Mouse (Mus musculus) hindbrain, embryonic 15.5 days (tissue): ENCODE data around the gene Mag. TPM values are rescaled to one million over a fixed set of nuclear protein-coding genes. Genes with fewer than 3 reads are reported as not detected.

Experiments used
- ATAC-seq: fragments of 200-750 bp; cut with Nextera tagmentation; 2 replicates; pipeline ENCODE4 v1.8.0; 2017; ENCODE audit warnings: low read depth, moderate number of reproducible peaks, moderate TSS enrichment; ENCODE audit not compliant: low FRiP score
- H3K27ac ChIP-seq: fragments of 300-500 bp; sonication (generic); replicated peaks from 2 replicates; pipeline ENCODE4 v1.5.1; 2015; ENCODE audit warnings: mild to moderate bottlenecking, inconsistent platforms
- H3K27me3 ChIP-seq: fragments of 300-500 bp; sonication (generic); 2 replicates; pipeline ENCODE4 v1.6.1; 2015; ENCODE audit warnings: control low read depth, inconsistent platforms
- H3K36me3 ChIP-seq: fragments of 300-500 bp; sonication (generic); 2 replicates; pipeline ENCODE4 v1.6.1; 2015; ENCODE audit warnings: control low read depth, inconsistent platforms
- H3K4me1 ChIP-seq: fragments of 300-500 bp; sonication (generic); replicated peaks from 2 replicates; pipeline ENCODE4 v1.6.1; 2015; ENCODE audit warnings: control low read depth, inconsistent platforms
- H3K4me2 ChIP-seq: fragments of 300-500 bp; sonication (generic); 2 replicates; pipeline ENCODE4 v1.6.1; 2015; ENCODE audit warnings: moderate library complexity, mild to moderate bottlenecking, inconsistent platforms
- H3K4me3 ChIP-seq: fragments of 300-500 bp; sonication (generic); 2 replicates; pipeline ENCODE4 v1.5.1; 2015; ENCODE audit warnings: mild to moderate bottlenecking, inconsistent platforms
- H3K9ac ChIP-seq: fragments of 300-500 bp; sonication (generic); 2 replicates; pipeline ENCODE4 v1.6.1; 2015; ENCODE audit warnings: inconsistent platforms
- H3K9me3 ChIP-seq: fragments of 300-500 bp; sonication (generic); 2 replicates; pipeline ENCODE4 v1.6.1; 2016; ENCODE audit warnings: control low read depth, inconsistent platforms
- WGBS: fragments of 180-500 bp; shearing (Covaris S2); methylation state at CpG from one replicate; pipeline ENCODE4 v1.1.7; 2015; 5-methylcytosine and 5-hydroxymethylcytosine counted together
- polyA plus RNA-seq: library from polyadenylated mRNA; unstranded; fragments of >200 nt; fragmentation: Nextera tagmentation; extraction: Ambion mirVana; gene quantifications from 2 replicates; pipeline ENCODE4 v1.2.1, GENCODE M21; 2015

The Mag gene
- polyA plus RNA-seq, 1 experiment from 2014 or later = 4.1 TPM

DNA sequence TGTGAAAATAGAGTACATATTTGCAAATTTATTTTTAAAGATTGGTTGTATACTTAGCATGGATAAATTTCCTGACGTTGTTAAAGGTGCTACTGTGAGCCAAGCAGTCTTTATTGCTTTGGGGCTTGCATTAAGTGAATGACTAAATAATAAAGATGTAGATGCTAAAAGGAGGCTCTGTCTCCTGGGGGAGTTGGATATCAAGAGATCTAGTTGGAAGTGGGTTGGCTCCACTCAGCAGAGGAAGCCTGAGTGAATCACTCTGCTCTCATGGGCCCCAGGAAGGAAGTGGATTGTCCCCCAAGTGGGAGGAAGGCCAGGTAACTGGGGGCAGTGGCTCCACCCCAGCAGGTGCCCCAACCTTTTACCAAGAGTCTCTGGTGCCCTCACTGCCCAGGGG lies 56.9 kb downstream of the Mag start:
- Histone ChIP-seq H3K4me3 (no peak overlapping the region), H3K36me3 (no peaks in the 10 kb centered on the region), H3K27me3 (no peaks in the 10 kb centered on the region), H3K4me1 (no peaks in the 10 kb centered on the region), H3K9me3 (no peaks in the 10 kb centered on the region), H3K9ac (no peak overlapping the region), H3K27ac (no peak overlapping the region), H3K4me2 (no peak overlapping the region)
- WGBS = 74% methylated on average over 1 of the region's 1 CpGs
- no peak for ATAC-seq

DNA sequence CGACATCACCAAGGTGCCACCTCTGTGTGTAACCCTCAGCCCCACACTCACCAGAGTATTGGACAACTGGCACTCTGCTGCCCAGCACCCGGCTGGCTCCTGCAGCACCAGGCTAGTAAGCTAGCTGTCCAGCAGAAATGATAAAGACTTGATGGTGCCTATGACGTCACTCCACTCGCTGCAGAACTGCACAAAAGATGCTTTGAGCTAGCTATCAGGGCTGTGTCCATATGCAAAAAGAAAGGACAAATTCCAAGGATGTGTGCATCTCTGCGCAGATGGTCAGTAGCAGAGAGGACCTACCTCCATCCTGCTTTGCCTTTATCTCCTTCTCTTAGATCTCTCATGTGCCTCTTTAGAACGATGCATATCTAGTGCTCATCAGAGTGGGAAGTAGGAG lies 58.6 kb downstream of the Mag start, which contains the start of gene Ffar3:
TSS of gene Ffar3 (minus strand) at position 101 of the 400 bp plus-strand sequence.
- no peaks in the 10 kb centered on the region for H3K27me3 ChIP-seq
- no peak within 1 kb of the TSS for H3K4me2 ChIP-seq
- ATAC-seq = no peak
- WGBS = 82% methylated on average over 6 of the region's 6 CpGs
- H3K9me3 ChIP-seq = no peaks in the 10 kb centered on the region
- no peak within 1 kb of the TSS for H3K27ac ChIP-seq
- H3K36me3 ChIP-seq = no peaks in the 10 kb centered on the region
- no peak within 1 kb of the TSS for H3K4me3 ChIP-seq
- H3K4me1 ChIP-seq = no peaks in the 10 kb centered on the region
- no peak within 1 kb of the TSS for H3K9ac ChIP-seq

DNA sequence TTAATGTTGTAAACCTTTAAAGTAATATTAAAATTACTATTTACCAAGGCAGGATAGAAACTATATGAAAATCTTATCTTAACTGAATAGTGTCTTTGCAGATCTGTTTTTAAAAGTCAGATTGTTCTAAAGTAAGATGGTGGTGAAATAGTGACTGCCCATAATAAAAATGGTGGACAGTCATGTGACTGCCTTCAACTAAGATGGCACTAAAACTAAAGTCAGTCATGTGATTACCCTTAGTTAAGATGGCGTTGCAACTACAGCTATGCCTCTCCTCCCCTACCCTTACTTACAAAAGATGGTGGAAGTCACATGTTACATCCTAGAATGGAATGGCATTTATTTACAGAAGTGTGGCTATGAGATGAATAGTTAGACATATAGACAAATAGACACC lies 63.3 kb downstream of the Mag start:
- Histone ChIP-seq H3K4me1 (no peaks in the 10 kb centered on the region), H3K27ac (no peak overlapping the region), H3K36me3 (no peaks in the 10 kb centered on the region), H3K4me3 (no peak overlapping the region), H3K9ac (no peak overlapping the region), H3K9me3 (no peaks in the 10 kb centered on the region), H3K27me3 (no peaks in the 10 kb centered on the region), H3K4me2 (no peak overlapping the region)
- 84% methylated on average over 1 of the region's 1 CpGs for WGBS
- ATAC-seq = no peak

Other genes starting within 250 kb of the Mag start
- 25.9 and 29.9 TPM in 2 replicates for gene Haus5, start 249.9 kb downstream of the Mag start, polyA plus RNA-seq
- not detected in 2 replicates for gene Pmis2, start 243.3 kb downstream of the Mag start, polyA plus RNA-seq
- gene 2200002J24Rik, start 215.9 kb downstream of the Mag start, polyA plus RNA-seq = not detected in 2 replicates
- gene Atp4a, start 202.7 kb downstream of the Mag start, polyA plus RNA-seq = 3.1 and 3.3 TPM in 2 replicates
- gene Tmem147, start 185.3 kb downstream of the Mag start, polyA plus RNA-seq = 273 and 284 TPM in 2 replicates
- 0.79 and 1.4 TPM in 2 replicates for gene Gapdhs, start 171.2 kb downstream of the Mag start, polyA plus RNA-seq
- 2.2 TPM in 2 replicates for gene Sbsn, start 163.4 kb downstream of the Mag start, polyA plus RNA-seq
- gene Dmkn, start 151.1 kb downstream of the Mag start, polyA plus RNA-seq = 2.0 and 3.0 TPM in 2 replicates
- gene Krtdap, start 127.0 kb downstream of the Mag start, polyA plus RNA-seq = 0.52 and 2.8 TPM in 2 replicates
- 0.21 TPM in 1 of 2 replicates, not detected in the other for gene Ffar2, start 91.1 kb downstream of the Mag start, polyA plus RNA-seq
- 0.13 TPM in 1 of 2 replicates, not detected in the other for gene Ffar3, start 58.7 kb downstream of the Mag start, polyA plus RNA-seq
- not detected in 2 replicates for gene Ffar1, start 53.3 kb downstream of the Mag start, polyA plus RNA-seq
- 0.35 TPM in 1 of 2 replicates, not detected in the other for gene Cd22, start 34.5 kb downstream of the Mag start, polyA plus RNA-seq
- not detected in 2 replicates for gene Hamp2, start 9.8 kb upstream of the Mag start, polyA plus RNA-seq
- not detected in 2 replicates for gene Hamp, start 29.2 kb upstream of the Mag start, polyA plus RNA-seq
- gene Usf2, start 41.9 kb upstream of the Mag start, polyA plus RNA-seq = 27.3 and 29.3 TPM in 2 replicates
- gene Lsr, start 58.6 kb upstream of the Mag start, polyA plus RNA-seq = 24.3 and 24.4 TPM in 2 replicates
- gene Fam187b, start 58.9 kb upstream of the Mag start, polyA plus RNA-seq = 0.69 and 1.1 TPM in 2 replicates
- gene Fxyd5, start 127.6 kb upstream of the Mag start, polyA plus RNA-seq = 19.2 and 26.8 TPM in 2 replicates
- 265 and 282 TPM in 2 replicates for gene Fxyd7, start 136.6 kb upstream of the Mag start, polyA plus RNA-seq
- 46.2 and 55.7 TPM in 2 replicates for gene Fxyd1, start 142.3 kb upstream of the Mag start, polyA plus RNA-seq
- 0.57 and 1.0 TPM in 2 replicates for gene Lgi4, start 144.5 kb upstream of the Mag start, polyA plus RNA-seq
- 0.31 TPM in 1 of 2 replicates, not detected in the other for gene Fxyd3, start 161.8 kb upstream of the Mag start, polyA plus RNA-seq
- gene Hpn, start 200.4 kb upstream of the Mag start, polyA plus RNA-seq = 0.51 and 0.56 TPM in 2 replicates
- 16.5 and 18.7 TPM in 2 replicates for gene Scn1b, start 212.1 kb upstream of the Mag start, polyA plus RNA-seq
- gene Gramd1a, start 241.0 kb upstream of the Mag start, polyA plus RNA-seq = 212 and 233 TPM in 2 replicates